Mouse (Mus musculus) megakaryocyte, adult 5-6 weeks (primary cell): ENCODE results near the gene Plg. TPM values are rescaled to one million over a fixed set of nuclear protein-coding genes. Genes with fewer than 3 reads are reported as not detected.
A peak's percentile ranks its signal among the peaks of the same experiment; 100 is the strongest.

Experiments
- ATAC-seq: 2 replicates; pipeline ENCODE4 v1.8.0; 2016; ENCODE audit warnings: mild to moderate bottlenecking, inconsistent platforms; ENCODE audit not compliant: poor library complexity, severe bottlenecking
- total RNA-seq, 2 experiments: library from RNA; stranded (forward) in 1 of 2; stranded (reverse) in 1 of 2; fragments of 153-499, 151-499 nt in 1 of 2; fragments of 221-1000, 200-1000 nt in 1 of 2; gene quantifications; 2 replicates each; pipeline versions ENCODE4 v1.2.3 to v1.2.4; 2015 to 2017

Gene Plg
- total RNA-seq, 2 experiments from 2014 or later, result 1.0 TPM; not detected in 1

DNA sequence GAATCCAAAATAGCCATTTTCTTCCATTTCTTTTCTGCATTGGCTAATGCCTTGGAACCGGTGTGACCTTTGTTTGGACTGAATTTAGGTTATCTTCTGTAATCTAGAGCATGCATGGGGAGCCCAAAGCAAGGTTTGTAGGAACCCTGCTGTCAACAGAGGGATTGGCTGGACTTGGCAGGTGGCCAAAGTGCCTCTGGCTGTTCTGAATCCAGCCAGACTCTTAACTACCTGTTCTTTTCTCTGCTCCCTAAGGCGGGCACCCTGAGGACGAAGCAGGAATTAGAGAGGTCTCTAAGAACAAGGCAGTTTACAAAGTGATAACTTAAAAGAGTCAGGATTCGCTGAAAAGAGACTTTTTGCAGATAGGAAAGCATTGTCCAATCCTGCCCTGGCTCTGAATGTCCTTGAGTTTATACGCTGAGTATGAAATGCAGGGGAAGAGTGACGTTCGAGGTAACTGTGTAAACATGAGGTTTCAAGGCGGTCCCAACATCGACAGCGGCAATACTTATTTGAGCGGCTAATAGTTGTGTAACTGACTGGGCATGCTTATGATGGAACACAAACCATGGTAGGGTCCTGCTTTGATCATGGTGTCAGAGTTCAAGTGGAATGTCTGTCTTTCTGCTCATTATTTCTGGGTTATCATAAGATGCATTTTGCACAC is 74.6 kb downstream of the Plg start:
- no peak for ATAC-seq

- ATAC-seq, result no peak
These were observed 75.3 kb downstream of the Plg start for GRCm38 (mm10) chr17:12453691-12454090.

DNA sequence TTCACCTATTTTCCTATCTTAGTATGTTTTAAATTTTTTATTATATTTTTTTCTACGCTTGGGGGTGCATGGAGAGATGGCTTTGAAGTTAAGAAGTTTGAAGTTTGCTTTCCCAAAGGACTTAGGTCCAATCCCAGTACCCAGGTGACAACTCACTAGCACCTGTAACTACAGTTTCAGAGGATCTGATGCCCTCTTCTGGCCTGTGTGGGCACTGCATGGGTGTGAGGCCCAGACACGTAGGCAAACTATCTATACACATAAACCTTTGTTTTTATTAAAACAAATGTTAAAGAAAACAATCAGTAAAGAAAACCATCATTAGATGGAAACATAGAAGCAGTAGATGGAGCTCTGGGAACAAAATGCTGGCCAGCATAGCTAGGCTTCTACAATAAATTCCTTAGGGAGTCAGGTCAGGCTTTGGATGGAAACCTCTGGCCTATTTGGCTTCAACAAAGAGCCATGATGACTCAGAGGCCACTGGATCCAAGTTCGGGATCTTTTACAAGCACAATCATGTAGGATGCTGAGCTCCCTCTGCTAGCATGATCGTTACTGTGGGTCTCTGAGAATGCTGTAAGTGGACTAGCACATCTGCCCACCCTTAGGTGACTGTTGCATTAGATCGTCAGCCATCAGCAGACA is 76.9 kb downstream of the Plg start:
- ATAC-seq, result no peak

- ATAC-seq, result no peak
These were observed 82.8 kb downstream of the Plg start for GRCm38 (mm10) chr17:12461168-12461567.

GRCm38 (mm10) chr17:12466501-12467000 is 88.1 kb downstream of the Plg start:
- no peak for ATAC-seq

- ATAC-seq, result no peak
These were observed 89.2 kb downstream of the Plg start for GRCm38 (mm10) chr17:12467642-12468041.

DNA sequence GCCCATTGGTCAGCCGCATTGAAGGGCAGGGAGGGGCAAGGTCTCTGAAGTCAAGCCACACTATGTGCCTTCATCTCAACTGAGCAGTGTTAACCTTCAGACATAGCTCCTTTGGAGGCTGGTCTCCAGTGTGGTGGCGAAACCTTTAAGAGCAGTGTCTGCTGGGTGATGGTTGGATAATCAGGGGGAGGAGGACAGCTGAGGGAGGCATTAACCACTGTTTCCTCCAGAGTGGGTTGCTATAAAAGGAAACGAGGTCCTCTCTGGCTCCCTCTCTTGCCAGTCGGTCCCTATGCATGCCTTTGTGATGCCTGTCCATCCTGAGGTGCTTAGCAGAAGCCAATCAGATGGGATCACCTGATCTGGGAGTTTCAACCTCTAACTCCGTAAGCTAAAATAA is 90.3 kb downstream of the Plg start:
- ATAC-seq, result peak; percentile 30; the same call in 1 of the 2 replicates

Other genes starting within 250 kb of the Plg start
- gene Map3k4, start 59.8 kb upstream of the Plg start, total RNA-seq (2015), result 10.4 and 11.3 TPM in 2 replicates
- 19.9 and 22.0 TPM in 2 replicates for gene Map3k4, start 59.8 kb upstream of the Plg start, total RNA-seq (2017)
- 0.62 and 1.0 TPM in 2 replicates for gene Slc22a3, start 129.1 kb downstream of the Plg start, total RNA-seq (2015)
- gene Slc22a3, start 129.1 kb downstream of the Plg start, total RNA-seq (2017), result 0.37 and 1.2 TPM in 2 replicates
- not detected in 2 replicates for gene Slc22a2, start 205.5 kb downstream of the Plg start, total RNA-seq (2015)
- not detected in 2 replicates for gene Slc22a2, start 205.5 kb downstream of the Plg start, total RNA-seq (2017)